Mouse (Mus musculus) midbrain, embryonic 11.5 days (tissue): ENCODE measurements around the gene Rabif. TPM values are rescaled to one million over a fixed set of nuclear protein-coding genes. Genes with fewer than 3 reads are reported as not detected.

ENCODE experiments used
- ATAC-seq: fragments of 200-750 bp; cut with Nextera tagmentation; 2 replicates; pipeline ENCODE4 v1.8.0; 2017; ENCODE audit warnings: moderate TSS enrichment, moderate library complexity; ENCODE audit not compliant: low FRiP score
- DNase-seq: peaks from one replicate; pipeline ENCODE4 v3.0.0; 2015; ENCODE audit warnings: low spot score; ENCODE audit errors: missing footprints
- H3K27ac ChIP-seq: fragments of 300-500 bp; sonication (generic); 2 replicates; pipeline ENCODE4 v1.5.1; 2014; ENCODE audit warnings: low read depth, low read length
- H3K27me3 ChIP-seq: fragments of 300-500 bp; sonication (generic); 2 replicates; pipeline ENCODE4 v1.6.1; 2014; ENCODE audit warnings: mild to moderate bottlenecking, low read length, moderate library complexity, mixed read lengths; ENCODE audit not compliant: control insufficient read depth, insufficient read depth
- H3K36me3 ChIP-seq: fragments of 300-500 bp; sonication (generic); 2 replicates; pipeline ENCODE4 v1.6.1; 2014; ENCODE audit warnings: mild to moderate bottlenecking, low read length, moderate library complexity, mixed read lengths; ENCODE audit not compliant: control insufficient read depth, insufficient read depth
- H3K4me1 ChIP-seq: fragments of 300-500 bp; sonication (generic); 2 replicates; pipeline ENCODE4 v1.6.1; 2014; ENCODE audit warnings: low read length; ENCODE audit not compliant: control insufficient read depth, insufficient read depth
- H3K4me2 ChIP-seq: fragments of 300-500 bp; sonication (generic); 2 replicates; pipeline ENCODE4 v1.6.1; 2014; ENCODE audit warnings: mild to moderate bottlenecking, moderate library complexity
- H3K4me3 ChIP-seq: fragments of 300-500 bp; sonication (generic); 2 replicates; pipeline ENCODE4 v1.5.1; 2014; ENCODE audit warnings: low read depth, low read length
- H3K9ac ChIP-seq: fragments of 300-500 bp; sonication (generic); 2 replicates; pipeline ENCODE4 v1.6.1; 2014; ENCODE audit warnings: low read length
- H3K9me3 ChIP-seq: fragments of 300-500 bp; sonication (generic); 2 replicates; pipeline ENCODE4 v1.6.1; 2016; ENCODE audit warnings: low read length; ENCODE audit not compliant: control insufficient read depth
- WGBS: fragments of 180-500 bp; shearing (Covaris S2); extraction: QIAGEN DNeasy Blood & Tissue Kit; methylation state at CpG from one replicate; pipeline ENCODE4 v1.1.7; 2014; 5-methylcytosine and 5-hydroxymethylcytosine counted together
- polyA plus RNA-seq: library from polyadenylated mRNA; unstranded; fragments of >200 nt; fragmentation: Nextera tagmentation; extraction: Ambion mirVana; gene quantifications from 2 replicates; pipeline ENCODE4 v1.2.1, GENCODE M21; 2014

Gene Rabif
- polyA plus RNA-seq, 1 experiment from 2014 or later = 48.1 TPM

DNA sequence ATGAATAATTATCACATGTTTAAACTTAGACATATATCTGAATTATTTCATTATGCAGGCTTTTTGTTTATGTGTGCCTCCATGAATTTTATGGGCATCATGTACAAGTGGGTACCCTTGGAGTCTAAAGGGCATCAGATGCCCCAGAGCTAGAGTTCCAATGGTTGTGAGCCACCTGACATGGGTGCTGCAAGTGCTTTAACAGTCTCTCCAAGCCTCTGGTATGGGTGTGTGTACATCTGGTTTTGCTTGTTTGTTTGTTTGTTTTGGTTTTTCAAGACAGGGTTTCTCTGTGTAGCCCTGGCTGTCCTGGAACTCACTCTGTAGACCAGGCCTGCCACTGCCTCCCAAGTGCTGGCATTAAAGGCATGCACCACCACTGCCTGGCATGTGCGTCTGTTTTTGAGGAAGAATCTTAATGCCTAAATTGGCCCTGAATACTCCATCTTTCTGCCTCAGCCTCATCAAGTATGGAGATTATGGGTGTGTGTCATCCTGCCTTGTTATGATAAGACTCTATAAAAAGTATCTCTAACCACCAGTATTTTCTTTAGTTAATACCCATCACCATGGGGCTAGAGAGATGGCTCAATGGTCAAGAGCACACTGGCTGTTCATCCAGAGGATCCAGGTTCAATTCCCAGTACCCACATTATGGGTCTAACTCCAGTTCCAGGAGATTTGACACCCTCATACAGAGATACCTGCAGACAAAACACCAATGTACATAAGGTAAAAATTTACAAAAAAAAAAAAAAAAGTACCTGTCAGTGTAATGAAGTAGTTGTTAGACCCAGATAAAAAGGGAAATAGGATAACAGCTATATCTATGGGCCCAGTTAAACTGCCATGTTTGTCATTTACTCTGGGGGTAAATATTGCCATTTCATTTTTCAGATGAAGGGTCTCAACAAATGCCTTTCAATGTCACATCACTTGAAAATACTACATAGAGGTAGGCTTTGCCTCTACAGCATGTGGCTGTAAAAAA lies 33.9 kb upstream of the Rabif start:
- no peaks in the 10 kb centered on the region for H3K27me3 ChIP-seq
- no peak overlapping the region for H3K4me2 ChIP-seq
- H3K4me1 ChIP-seq = peaks cover 7% of the 10 kb centered on the region; the same call in 1 of the 2 replicates
- H3K9ac ChIP-seq = no peak overlapping the region
- H3K4me3 ChIP-seq = no peak overlapping the region
- DNase-seq (no peak), ATAC-seq (no peak)
- H3K27ac ChIP-seq = no peak overlapping the region
- no peaks in the 10 kb centered on the region for H3K9me3 ChIP-seq
- peaks cover 4% of the 10 kb centered on the region; the same call in 1 of the 2 replicates for H3K36me3 ChIP-seq
- WGBS = 88% methylated on average over 1 of the region's 1 CpGs

DNA sequence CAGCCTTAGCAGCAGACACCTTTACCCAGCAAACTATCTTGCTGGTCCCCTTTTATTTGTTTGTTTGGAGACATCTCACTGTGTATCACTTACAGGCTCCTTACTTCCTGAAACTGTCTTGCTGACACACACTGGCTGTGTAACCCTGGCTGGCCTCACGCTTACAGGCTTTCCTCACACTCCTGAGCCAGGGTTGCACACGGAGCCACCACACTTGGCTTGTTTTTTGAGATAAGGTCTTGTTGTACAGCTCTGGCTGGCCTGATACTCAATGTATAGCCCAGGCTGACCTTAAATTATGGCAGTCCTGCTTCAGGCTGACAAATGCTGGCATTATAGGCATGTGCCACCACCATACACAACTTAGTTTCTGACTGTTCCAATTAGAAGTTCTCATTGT lies 9.8 kb upstream of the Rabif start:
- H3K36me3 ChIP-seq = peaks cover 8% of the 10 kb centered on the region
- H3K27ac ChIP-seq = no peak overlapping the region
- 98% methylated on average over 2 of the region's 2 CpGs for WGBS
- H3K9ac ChIP-seq = no peak overlapping the region
- ATAC-seq (no peak), DNase-seq (no peak)
- H3K9me3 ChIP-seq = no peaks in the 10 kb centered on the region
- H3K4me2 ChIP-seq = no peak overlapping the region
- no peak overlapping the region for H3K4me3 ChIP-seq
- no peaks in the 10 kb centered on the region for H3K4me1 ChIP-seq
- H3K27me3 ChIP-seq = no peaks in the 10 kb centered on the region

DNA sequence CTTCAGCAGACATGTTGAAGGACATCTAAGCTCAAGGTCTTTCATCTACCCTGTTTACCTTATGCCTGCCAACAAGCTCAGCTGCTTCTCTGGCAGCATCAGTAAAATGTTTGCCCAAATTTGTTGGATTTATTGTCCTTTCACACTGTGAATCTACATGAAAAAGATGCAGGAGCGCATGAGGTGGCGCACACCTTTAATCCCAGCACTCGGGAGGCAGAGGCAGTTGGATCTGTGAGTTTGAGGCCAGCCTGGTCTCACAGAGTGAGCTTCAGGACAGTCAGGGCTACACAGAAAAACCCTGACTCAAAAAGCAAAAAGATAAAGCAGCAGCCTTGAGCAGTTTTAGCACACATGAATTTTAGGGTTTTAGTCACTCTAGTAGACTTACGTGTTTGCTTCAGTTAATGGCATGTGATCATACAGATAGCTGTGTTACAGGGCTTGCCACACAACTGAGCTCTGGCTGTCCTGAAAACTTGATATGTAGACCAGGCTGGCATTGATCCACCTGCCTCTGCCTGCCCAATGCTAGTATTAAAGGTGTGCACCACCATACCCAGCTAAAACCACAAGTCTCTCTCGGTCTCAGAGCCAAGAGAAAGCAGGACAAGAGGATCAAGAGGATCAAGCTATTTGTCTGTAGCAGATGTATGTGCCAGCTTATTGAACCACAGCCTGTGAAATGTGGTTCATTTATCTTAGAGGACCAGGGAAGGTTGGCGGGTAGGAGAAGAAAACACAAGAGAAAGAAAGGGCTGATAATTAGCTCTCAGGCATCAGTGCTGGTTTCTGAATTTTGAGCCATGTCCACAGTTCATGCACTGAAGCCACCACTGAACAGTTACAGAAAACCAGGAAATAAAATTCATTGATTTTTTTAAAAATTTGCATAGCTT lies 3.3 kb upstream of the Rabif start:
- no peak for ATAC-seq
- H3K9ac ChIP-seq = no peak overlapping the region
- WGBS = 96% methylated on average over 6 of the region's 6 CpGs

DNA sequence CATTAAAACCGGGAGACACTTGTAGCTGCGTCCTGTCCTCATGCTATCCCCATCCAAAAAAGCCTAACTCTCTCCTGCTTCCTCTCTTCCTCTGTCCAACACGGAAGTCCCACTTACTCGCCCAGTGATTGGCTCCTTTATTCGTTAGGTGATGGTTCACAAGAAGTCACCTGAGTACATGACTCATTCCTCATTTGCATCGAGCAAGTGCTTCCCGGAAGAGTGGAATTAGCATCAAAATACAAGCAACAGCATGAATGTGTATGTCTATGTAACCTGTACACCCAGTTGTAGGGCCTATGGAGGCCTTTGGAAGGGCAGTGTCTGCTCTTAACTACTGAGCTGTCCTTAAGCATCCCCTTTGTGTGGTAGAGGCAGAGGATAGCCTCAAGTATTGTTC lies 2.2 kb upstream of the Rabif start:
- ATAC-seq = no peak
- H3K9me3 ChIP-seq = no peaks in the 10 kb centered on the region
- 76% methylated on average over 7 of the region's 7 CpGs for WGBS
- no peak overlapping the region for H3K9ac ChIP-seq
- H3K4me2 ChIP-seq = no peak overlapping the region
- peaks cover 9% of the 10 kb centered on the region for H3K36me3 ChIP-seq
- no peak overlapping the region for H3K4me3 ChIP-seq
- H3K27me3 ChIP-seq = no peaks in the 10 kb centered on the region
- H3K27ac ChIP-seq = no peak overlapping the region
- no peak for DNase-seq
- H3K4me1 ChIP-seq = peaks cover 6% of the 10 kb centered on the region

More for the DNA sequence above, 3.3 kb upstream of the Rabif start:
- Histone ChIP-seq H3K27me3 (no peaks in the 10 kb centered on the region), H3K36me3 (peaks cover 9% of the 10 kb centered on the region), H3K4me3 (no peak overlapping the region), H3K27ac (no peak overlapping the region), H3K9me3 (no peaks in the 10 kb centered on the region), H3K4me1 (peaks cover 5% of the 10 kb centered on the region), H3K4me2 (no peak overlapping the region)
- no peak for DNase-seq

DNA sequence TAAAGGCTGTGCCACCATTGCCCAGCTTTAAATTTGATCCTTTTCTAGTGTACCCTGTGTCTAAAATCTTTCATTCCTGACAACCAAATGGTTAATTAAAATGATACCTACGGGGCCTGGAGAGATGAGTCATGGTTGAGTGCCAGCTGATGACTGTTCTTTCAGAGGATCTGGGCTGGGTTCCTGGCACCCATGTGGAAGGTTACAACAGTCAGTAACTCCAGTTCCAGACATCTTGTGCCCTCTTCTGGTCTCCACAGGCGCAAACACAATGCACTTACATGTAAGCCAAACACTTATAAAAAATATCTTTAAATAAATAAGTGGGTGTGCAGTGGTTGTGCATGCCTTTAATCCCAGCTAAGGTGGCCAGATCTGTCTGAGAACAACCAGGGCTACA lies 952 bp upstream of the Rabif start:
- no peaks in the 10 kb centered on the region for H3K27me3 ChIP-seq
- no peak overlapping the region for H3K27ac ChIP-seq
- H3K9me3 ChIP-seq = no peaks in the 10 kb centered on the region
- no peak overlapping the region for H3K9ac ChIP-seq
- peaks cover 6% of the 10 kb centered on the region for H3K4me1 ChIP-seq
- no peak for DNase-seq
- H3K4me2 ChIP-seq = no peak overlapping the region
- no peak for ATAC-seq
- peaks cover 7% of the 10 kb centered on the region for H3K36me3 ChIP-seq
- WGBS = 89% methylated on average over 2 of the region's 2 CpGs
- no peak overlapping the region for H3K4me3 ChIP-seq

- peak overlapping the region; percentile 75 for H3K9ac ChIP-seq
- no peaks in the 10 kb centered on the region for H3K9me3 ChIP-seq
- ATAC-seq = no peak
- peak overlapping the region; percentile 74 for H3K4me3 ChIP-seq
- peaks cover 4% of the 10 kb centered on the region; the same call in 1 of the 2 replicates for H3K36me3 ChIP-seq
- no peak overlapping the region for H3K27ac ChIP-seq
- 28% methylated on average over 5 of the region's 5 CpGs for WGBS
- DNase-seq = no peak
- peak overlapping the region; percentile 86 for H3K4me2 ChIP-seq
- H3K4me1 ChIP-seq = peaks cover 6% of the 10 kb centered on the region
- no peaks in the 10 kb centered on the region for H3K27me3 ChIP-seq
These were observed 492 bp upstream of the Rabif start for GRCm38 (mm10) chr1:134493956-134494355.

DNA sequence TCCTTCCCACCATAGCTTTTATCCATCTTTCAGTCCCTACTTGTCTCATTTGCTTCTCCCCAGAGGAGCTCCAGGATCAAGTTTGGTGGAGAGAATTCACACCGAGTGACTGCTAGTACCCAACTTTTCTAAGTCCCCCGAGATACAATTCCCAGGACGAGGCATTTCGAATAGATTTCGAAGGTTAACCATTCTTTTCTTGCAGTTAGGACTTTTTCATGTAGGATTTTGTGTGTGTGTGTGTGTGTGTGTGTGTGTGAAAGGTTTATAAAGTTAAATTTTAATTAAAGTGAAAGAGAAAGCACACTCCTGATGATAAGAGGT lies 730 bp downstream of the Rabif start:
- H3K4me2 ChIP-seq = peak overlapping the region; percentile 86
- no peaks in the 10 kb centered on the region for H3K9me3 ChIP-seq
- peak overlapping the region; percentile 75 for H3K9ac ChIP-seq
- ATAC-seq (no peak), DNase-seq (no peak)
- peaks cover 6% of the 10 kb centered on the region for H3K4me1 ChIP-seq
- no peaks in the 10 kb centered on the region for H3K36me3 ChIP-seq
- no peak overlapping the region for H3K27ac ChIP-seq
- H3K4me3 ChIP-seq = peak overlapping the region; percentile 74
- WGBS = 30% methylated on average over 5 of the region's 5 CpGs
- no peaks in the 10 kb centered on the region for H3K27me3 ChIP-seq

DNA sequence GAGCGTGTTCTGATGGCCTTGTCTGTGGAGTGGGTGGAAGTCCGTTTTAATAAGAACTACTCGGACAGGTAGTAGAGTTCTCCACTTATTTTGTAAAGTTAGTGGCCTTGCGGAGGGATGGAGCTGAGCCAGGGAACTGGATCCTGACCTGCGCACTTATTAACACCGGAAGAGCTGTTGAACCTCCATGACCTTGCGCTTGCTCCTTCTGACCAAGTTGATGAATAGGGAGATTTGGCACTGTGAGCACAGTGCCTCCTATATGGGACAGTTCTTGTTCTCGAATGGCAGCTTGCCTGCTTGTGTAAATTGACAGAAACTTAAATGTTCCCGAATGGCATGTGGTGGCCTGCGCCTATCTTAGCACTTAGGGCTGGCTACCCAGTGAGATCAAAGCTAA lies 1.5 kb downstream of the Rabif start:
- Histone ChIP-seq H3K36me3 (no peaks in the 10 kb centered on the region), H3K27ac (no peak overlapping the region), H3K4me2 (no peak overlapping the region; the same call in 1 of the 2 replicates), H3K9me3 (no peaks in the 10 kb centered on the region), H3K4me3 (no peak overlapping the region; the same call in 1 of the 2 replicates), H3K9ac (0 out of 2 replicates have a peak overlapping the region, but pooled peaks have one; percentile 12), H3K4me1 (peaks cover 6% of the 10 kb centered on the region), H3K27me3 (no peaks in the 10 kb centered on the region)
- DNase-seq (no peak), ATAC-seq (no peak)
- 93% methylated on average over 10 of the region's 10 CpGs for WGBS

GRCm38 (mm10) chr1:134500916-134501315 lies 6.5 kb downstream of the Rabif start:
- H3K4me3 ChIP-seq = no peak overlapping the region
- H3K9ac ChIP-seq = no peak overlapping the region
- no peaks in the 10 kb centered on the region for H3K9me3 ChIP-seq
- no peak overlapping the region for H3K27ac ChIP-seq
- DNase-seq (no peak), ATAC-seq (no peak)
- no peak overlapping the region for H3K4me2 ChIP-seq
- H3K4me1 ChIP-seq = peaks cover 3% of the 10 kb centered on the region
- H3K27me3 ChIP-seq = no peaks in the 10 kb centered on the region
- H3K36me3 ChIP-seq = no peaks in the 10 kb centered on the region
- 94% methylated on average over 1 of the region's 1 CpGs for WGBS
